ENCODE assay signal across 11 mouse cellular contexts in the genomic region with DNA sequence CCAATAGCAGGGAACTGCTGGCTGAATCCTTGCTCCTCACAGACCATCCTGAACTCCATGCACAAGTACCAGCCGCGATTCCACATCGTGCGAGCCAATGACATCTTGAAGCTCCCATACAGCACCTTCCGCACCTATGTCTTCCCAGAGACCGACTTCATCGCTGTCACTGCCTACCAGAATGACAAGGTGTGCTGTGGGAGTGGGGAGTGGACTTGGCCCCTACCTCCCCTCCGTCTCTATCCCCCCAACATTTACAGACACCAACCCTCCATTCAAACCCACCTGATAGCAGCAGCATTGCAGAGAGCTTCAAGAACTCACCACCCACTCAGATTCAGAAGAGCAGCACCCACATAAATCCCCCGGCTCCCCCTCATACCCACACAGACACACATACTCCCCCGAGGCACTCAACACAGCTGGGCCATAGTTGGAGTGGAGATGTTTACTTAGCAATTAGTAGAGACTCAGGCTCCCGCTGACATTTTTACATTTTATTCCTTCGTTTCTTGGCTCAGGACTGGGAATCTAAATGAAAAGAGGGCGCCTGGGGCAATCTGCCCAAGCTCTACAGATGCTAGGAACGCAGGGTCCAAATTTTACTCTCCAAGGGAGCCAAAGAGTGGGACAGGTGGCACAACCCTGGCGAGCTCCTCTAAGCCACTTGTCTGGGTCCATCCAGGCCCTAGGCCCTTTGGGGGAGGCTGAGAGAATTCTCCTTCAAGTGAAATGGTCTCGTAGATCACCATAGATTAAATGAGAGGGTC. TPM values are rescaled to one million over a fixed set of nuclear protein-coding genes. Genes with fewer than 3 reads are reported as not detected.
DNase-seq lines count a peak whose midpoint lies in the region; ATAC-seq and TF ChIP-seq lines count a peak whose summit lies in the region.
"Had no signal": no experiment of that assay in that cellular context is flagged by ENCODE, and none has a peak within 500 bp of the region (broad histone marks: within the 10 kb centered on the region; RNA-seq: fewer than 3 reads in every experiment).

No protein-coding gene starts in this region.

- no peak for DNase-seq in heart, postnatal 14 days
- no peak for DNase-seq in heart, postnatal 0 days (ENCODE audit: low spot score)
- no peak for DNase-seq in left cerebral cortex, postnatal 4 days
- no peak for DNase-seq in spleen, postnatal 14 days (ENCODE audit: low spot score in 2 of 2)
- no peak for DNase-seq in layer of hippocampus, adult 2 months (ENCODE audit: low spot score in 2 of 2)
- DNase-seq: gastrocnemius, postnatal 10 days had no signal

- peak overlapping the region; percentile 17; the same call in 1 of the 2 replicates for H3K27ac ChIP-seq in heart, embryonic 11.5 days (ENCODE audit: low read depth, low read length)
- 0 out of 2 replicates have a peak overlapping the region, but pooled peaks have one; percentile 5 for H3K27ac ChIP-seq in brown adipose tissue, adult 24 weeks (replicated peaks; ENCODE audit: low read depth, low read length)
- no peak overlapping the region for H3K27ac ChIP-seq in heart, postnatal 0 days (ENCODE audit: low read depth)
- peak overlapping the region; percentile 91 for H3K27ac ChIP-seq in limb, embryonic 12.5 days
- no peak overlapping the region for H3K27ac ChIP-seq in layer of hippocampus, adult 2 months
- H3K27ac ChIP-seq: liver, embryonic 14.5 days had no signal

- intact Hi-C loops in heart, postnatal 14 days (cut with DNase I) = no loop called here
- intact Hi-C loops in left cerebral cortex, postnatal 4 days (cut with DNase I) = no loop called here

- TF ChIP-seq EP300 in heart, postnatal 0 days (IDR thresholded peaks at IDR 0.05; ENCODE audit: low read depth) = no peak

- 21% methylated on average over 16 of the region's 16 CpGs for WGBS in heart, embryonic 11.5 days (ENCODE audit: insufficient replicate concordance)
- WGBS in heart, postnatal 0 days = 45% methylated on average over 16 of the region's 16 CpGs
- 7% methylated on average over 16 of the region's 16 CpGs for WGBS in limb, embryonic 12.5 days

- H3K9me3 ChIP-seq in heart, embryonic 11.5 days (replicated peaks; ENCODE audit: control insufficient read depth, low read length) = no peaks in the 10 kb centered on the region
- H3K9me3 ChIP-seq in heart, postnatal 0 days (replicated peaks; ENCODE audit: control insufficient read depth, low read length) = no peaks in the 10 kb centered on the region
- no peaks in the 10 kb centered on the region for H3K9me3 ChIP-seq in limb, embryonic 12.5 days

- ATAC-seq in heart, embryonic 11.5 days (replicated peaks; ENCODE audit: insufficient number of reproducible peaks, low FRiP score, low TSS enrichment) = no peak
- no peak for ATAC-seq in heart, postnatal 0 days (ENCODE audit: insufficient read depth, low read depth)
- ATAC-seq in limb, embryonic 12.5 days (ENCODE audit: insufficient number of reproducible peaks, insufficient read depth, low FRiP score, low TSS enrichment, low read depth) = no peak

- no peaks in the 10 kb centered on the region for H3K36me3 ChIP-seq in heart, embryonic 11.5 days (ENCODE audit: control insufficient read depth, insufficient read depth, low read length)
- H3K36me3 ChIP-seq in heart, postnatal 0 days (replicated peaks; ENCODE audit: control insufficient read depth, insufficient read depth, low read length) = no peaks in the 10 kb centered on the region
- H3K36me3 ChIP-seq in limb, embryonic 12.5 days = peaks cover 14% of the 10 kb centered on the region; the same call in 1 of the 2 replicates

- peaks cover 36% of the 10 kb centered on the region for H3K4me1 ChIP-seq in heart, embryonic 11.5 days (ENCODE audit: control insufficient read depth, insufficient read depth, low read length)
- no peaks in the 10 kb centered on the region for H3K4me1 ChIP-seq in brown adipose tissue, adult 24 weeks (ENCODE audit: control insufficient read depth, insufficient read depth, insufficient read length, low read length)
- peaks cover 8% of the 10 kb centered on the region; the same call in 1 of the 2 replicates for H3K4me1 ChIP-seq in heart, postnatal 0 days (ENCODE audit: control insufficient read depth, insufficient read depth)
- peaks cover 49% of the 10 kb centered on the region for H3K4me1 ChIP-seq in limb, embryonic 12.5 days (replicated peaks)

- peak overlapping the region; percentile 93 for H3K4me2 ChIP-seq in heart, embryonic 11.5 days
- peak overlapping the region; percentile 60; the same call in 1 of the 2 replicates for H3K4me2 ChIP-seq in heart, postnatal 0 days (ENCODE audit: low read depth, low read length)
- H3K4me2 ChIP-seq in limb, embryonic 12.5 days = peak overlapping the region; percentile 83

- no peak for TF ChIP-seq CTCF in heart, postnatal 0 days (IDR thresholded peaks at IDR 0.05; ENCODE audit: low read depth)
- TF ChIP-seq CTCF in layer of hippocampus, adult 2 months (conservative IDR thresholded peaks at IDR 0.05) = no peak

- peak overlapping the region; percentile 55 for H3K9ac ChIP-seq in heart, embryonic 11.5 days (ENCODE audit: low read depth, low read length)
- no peak overlapping the region for H3K9ac ChIP-seq in heart, postnatal 0 days (replicated peaks; ENCODE audit: low read depth, low read length)
- H3K9ac ChIP-seq in limb, embryonic 12.5 days (replicated peaks) = peak overlapping the region; percentile 90
- H3K9ac ChIP-seq: liver, embryonic 14.5 days had no signal

- peaks cover 93% of the 10 kb centered on the region for H3K27me3 ChIP-seq in heart, embryonic 11.5 days (ENCODE audit: control insufficient read depth, insufficient read depth, low read length)
- H3K27me3 ChIP-seq in heart, postnatal 0 days (ENCODE audit: control insufficient read depth, insufficient read depth, low read length) = peaks cover 93% of the 10 kb centered on the region
- peaks cover 93% of the 10 kb centered on the region for H3K27me3 ChIP-seq in limb, embryonic 12.5 days

- peak overlapping the region; percentile 69 for H3K4me3 ChIP-seq in heart, embryonic 11.5 days (ENCODE audit: low read depth, low read length)
- peak overlapping the region; percentile 47 for H3K4me3 ChIP-seq in brown adipose tissue, adult 24 weeks (ENCODE audit: insufficient read depth, low read depth, low read length)
- peak overlapping the region; percentile 46 for H3K4me3 ChIP-seq in heart, postnatal 0 days (ENCODE audit: low read depth, low read length)
- H3K4me3 ChIP-seq in limb, embryonic 12.5 days (replicated peaks) = peak overlapping the region; percentile 66
- H3K4me3 ChIP-seq in layer of hippocampus, adult 2 months = no peak overlapping the region

RNA-seq across cellular contexts. Expression of a gene that starts 3.6 kb away (rescaled TPM):
- 3.6 and 4.4 TPM in 2 replicates for polyA plus RNA-seq in heart, embryonic 11.5 days (2014; fragmentation: Nextera tagmentation; extraction: Ambion mirVana)
- 10 to 100 TPM; 11.8 to 14.5 TPM for total RNA-seq in heart, postnatal 14 days (2021)
- 1.2 and 1.5 TPM in 2 replicates for polyA plus RNA-seq in brown adipose tissue, adult 24 weeks (2012; ENCODE audit: insufficient read depth, insufficient read length, missing spikeins)
- 8.5 and 12.0 TPM in 2 replicates for total RNA-seq in heart, postnatal 0 days (2014; rRNA removed; ENCODE audit: low replicate concordance)
- polyA plus RNA-seq in heart, postnatal 0 days (2015; fragmentation: Nextera tagmentation; extraction: Ambion mirVana) = 1.3 TPM in 2 replicates
- 7.9 and 10.0 TPM in 2 replicates for polyA plus RNA-seq in limb, embryonic 12.5 days (2016; fragmentation: Nextera tagmentation; extraction: Ambion mirVana)
- total RNA-seq in left cerebral cortex, postnatal 4 days (2021) = 1 to 10 TPM; 3.7 to 3.9 TPM
- total RNA-seq in layer of hippocampus, adult 2 months (2021) = 1 to 10 TPM; 1.5 to 1.6 TPM

RNA-seq across cellular contexts. Expression of a gene that starts 14.2 kb away (rescaled TPM):
- polyA plus RNA-seq in heart, embryonic 11.5 days (2014; fragmentation: Nextera tagmentation; extraction: Ambion mirVana) = not detected in 2 replicates
- total RNA-seq in heart, postnatal 14 days (2021) = not detected
- polyA plus RNA-seq in brown adipose tissue, adult 24 weeks (2012; ENCODE audit: insufficient read depth, insufficient read length, missing spikeins) = not detected in 2 replicates
- total RNA-seq in heart, postnatal 0 days (2014; rRNA removed; ENCODE audit: low replicate concordance) = not detected in 2 replicates
- polyA plus RNA-seq in heart, postnatal 0 days (2015; fragmentation: Nextera tagmentation; extraction: Ambion mirVana) = not detected in 2 replicates
- not detected in 2 replicates for polyA plus RNA-seq in limb, embryonic 12.5 days (2016; fragmentation: Nextera tagmentation; extraction: Ambion mirVana)
- not detected for total RNA-seq in left cerebral cortex, postnatal 4 days (2021)
- total RNA-seq in layer of hippocampus, adult 2 months (2021) = not detected
- total RNA-seq: gastrocnemius, postnatal 10 days had no signal
- polyA plus RNA-seq: liver, embryonic 14.5 days; spleen, adult 2 months had no signal

RNA-seq across cellular contexts. Expression of a gene that starts 50.3 kb away (rescaled TPM):
- polyA plus RNA-seq in heart, embryonic 11.5 days (2014; fragmentation: Nextera tagmentation; extraction: Ambion mirVana) = 0.49 and 0.82 TPM in 2 replicates
- total RNA-seq in heart, postnatal 14 days (2021) = under 1 TPM in 1 of 2 experiments, not detected in 1; 0.14 TPM
- not detected in 2 replicates for polyA plus RNA-seq in brown adipose tissue, adult 24 weeks (2012; ENCODE audit: insufficient read depth, insufficient read length, missing spikeins)
- total RNA-seq in heart, postnatal 0 days (2014; rRNA removed; ENCODE audit: low replicate concordance) = not detected in 2 replicates
- polyA plus RNA-seq in heart, postnatal 0 days (2015; fragmentation: Nextera tagmentation; extraction: Ambion mirVana) = 0.05 and 0.07 TPM in 2 replicates
- 39.2 and 44.0 TPM in 2 replicates for polyA plus RNA-seq in limb, embryonic 12.5 days (2016; fragmentation: Nextera tagmentation; extraction: Ambion mirVana)
- under 1 TPM; 0.12 to 0.38 TPM for total RNA-seq in left cerebral cortex, postnatal 4 days (2021)
- under 1 TPM; 0.13 to 0.22 TPM for total RNA-seq in layer of hippocampus, adult 2 months (2021)

Comparison
In these comparisons a context has a peak if more than half of its experiments do, and no peak if none do; other contexts are left out.
1. H3K27ac ChIP-seq: peak in heart, embryonic 11.5 days (single experiment), brown adipose tissue, adult 24 weeks (single experiment) and limb, embryonic 12.5 days (single experiment); none in heart, postnatal 0 days (single experiment) and layer of hippocampus, adult 2 months (single experiment).
2. Peak in every context shown above with its lines, with median percentiles within 50 percentile points of each other: H3K4me2 ChIP-seq.